Mouse (Mus musculus) thymus, postnatal 36 days (tissue): ENCODE measurements around the gene Cep104.

Experiments used
- DNase-seq, 2 experiments: peaks; one replicate each; pipeline ENCODE4 v3.0.0; 2022; ENCODE audit warnings: mixed read lengths in 2 of 2

The Cep104 gene

DNA sequence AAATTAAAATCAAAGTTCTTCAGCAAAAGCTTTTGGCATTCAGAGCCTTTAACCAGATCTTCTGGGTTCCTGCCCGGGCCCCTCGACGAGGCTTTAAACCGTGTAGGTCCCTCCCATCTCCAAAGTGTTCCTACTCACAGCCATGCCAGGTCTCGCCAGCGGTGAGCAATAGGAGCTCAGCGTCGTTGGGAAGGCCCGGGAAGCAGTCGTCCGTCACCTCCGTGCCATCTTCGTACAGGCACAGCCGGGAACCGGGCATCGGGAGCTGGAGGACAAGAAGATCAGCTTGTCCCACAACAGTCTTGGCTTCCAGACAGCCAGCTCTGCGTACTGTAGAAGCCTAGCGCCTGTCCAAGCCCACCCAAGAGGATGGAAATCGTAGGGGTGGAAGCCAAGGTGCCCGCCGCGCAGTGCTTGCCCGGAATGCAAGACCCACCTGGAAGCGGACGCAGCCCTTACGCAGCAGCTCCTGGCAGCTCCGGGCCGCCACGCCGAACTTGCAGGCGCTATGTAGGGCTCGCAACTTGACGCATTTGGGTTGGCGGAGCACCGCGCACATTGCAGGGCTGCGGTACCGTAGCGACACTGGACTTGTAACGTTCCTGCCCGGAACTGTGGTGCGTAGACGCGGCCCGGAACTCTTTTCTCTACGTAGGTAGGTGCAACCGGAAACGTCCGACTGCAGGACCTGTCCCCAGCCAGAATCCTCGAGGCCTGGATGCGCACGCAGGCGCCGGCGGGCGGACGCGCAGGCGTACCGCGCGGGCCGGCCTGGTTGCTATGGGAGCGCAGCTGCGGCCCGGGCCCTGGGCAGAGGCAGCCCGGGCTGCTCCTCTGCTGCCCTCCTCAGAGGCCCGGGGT is at the start of gene Cep104, which contains the start of gene Dffb:
Gene Cep104, plus strand, starts transcription at position 764 of the 861 bp plus-strand sequence.
Gene Dffb, minus strand, starts transcription at position 696 of the 861 bp plus-strand sequence.
- peak; percentile 89 to 90 for DNase-seq

DNA sequence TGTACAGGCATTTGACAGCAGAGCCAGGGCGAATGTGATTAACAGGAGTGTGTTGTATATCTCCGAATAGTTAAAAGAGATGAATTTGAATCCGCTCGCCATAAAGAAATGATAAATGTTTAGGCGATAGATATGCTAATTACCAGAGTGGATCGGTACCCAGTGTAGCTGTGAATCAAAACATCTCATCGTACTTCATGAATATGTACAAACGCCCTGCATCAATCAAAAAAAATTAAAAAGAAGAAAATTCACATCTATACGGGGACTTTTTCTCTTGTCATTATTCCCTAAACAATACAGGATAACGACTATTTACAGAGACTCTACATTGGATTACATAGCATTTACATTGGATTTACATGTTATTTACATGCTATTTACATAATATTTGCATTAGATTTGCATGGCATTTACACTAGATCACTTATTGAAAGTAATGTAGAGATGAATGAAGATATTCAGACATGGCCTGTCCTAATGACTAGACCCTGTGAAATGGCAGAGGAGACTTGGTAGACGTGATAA is 46.2 kb upstream of the Cep104 start:
- DNase-seq: no peak

- no peak for DNase-seq
Measured at GRCm38 (mm10) chr4:153929425-153929824, 45.6 kb upstream of the Cep104 start.

GRCm38 (mm10) chr4:153929921-153930320 is 45.1 kb upstream of the Cep104 start:
- no peak for DNase-seq

- peak in 1 of 2 experiments; percentile 11 for DNase-seq
Measured at GRCm38 (mm10) chr4:153943243-153943642, 31.8 kb upstream of the Cep104 start.

GRCm38 (mm10) chr4:153944261-153944660 is 30.7 kb upstream of the Cep104 start:
- no peak for DNase-seq

DNA sequence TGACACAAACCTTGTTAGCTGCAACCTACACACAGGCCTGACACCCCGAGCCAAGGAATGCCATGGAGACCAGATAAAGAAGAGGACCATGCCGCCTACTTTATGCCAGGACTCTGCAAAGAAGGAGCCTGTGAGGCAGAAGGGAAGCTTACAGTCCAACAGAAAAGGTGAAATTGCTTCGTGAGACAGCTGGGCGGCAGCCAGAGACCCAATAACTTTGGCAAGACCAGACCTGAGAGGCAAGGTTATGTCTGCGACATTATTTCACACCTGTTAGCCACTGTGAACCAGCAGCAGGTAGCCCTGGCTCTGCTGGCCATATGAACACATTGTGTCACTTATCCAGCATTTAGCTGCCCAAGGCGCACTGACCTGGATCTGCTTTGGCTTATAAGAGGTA is 29.3 kb upstream of the Cep104 start:
- DNase-seq: no peak

DNA sequence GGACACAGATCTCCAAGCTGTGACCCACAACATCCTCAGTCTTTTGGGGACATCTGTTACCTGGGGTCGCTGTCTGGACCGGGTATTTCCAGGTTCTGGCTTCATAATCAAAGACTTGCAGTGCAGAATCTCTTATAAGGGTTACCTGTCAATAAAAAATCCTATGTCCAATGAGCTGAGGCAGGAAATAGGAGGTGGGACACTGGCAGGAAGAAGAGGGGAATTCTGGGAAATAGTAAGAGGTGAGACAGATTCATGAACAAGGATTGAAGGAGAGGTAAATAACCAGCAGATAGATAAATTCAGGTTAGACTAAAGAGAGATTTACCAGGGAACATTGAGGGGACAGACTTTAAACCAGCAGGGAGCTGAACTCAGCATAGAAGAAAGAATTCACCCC is 24.6 kb upstream of the Cep104 start:
- no peak for DNase-seq

GRCm38 (mm10) chr4:153951150-153951549 is 23.8 kb upstream of the Cep104 start:
- DNase-seq: no peak

DNA sequence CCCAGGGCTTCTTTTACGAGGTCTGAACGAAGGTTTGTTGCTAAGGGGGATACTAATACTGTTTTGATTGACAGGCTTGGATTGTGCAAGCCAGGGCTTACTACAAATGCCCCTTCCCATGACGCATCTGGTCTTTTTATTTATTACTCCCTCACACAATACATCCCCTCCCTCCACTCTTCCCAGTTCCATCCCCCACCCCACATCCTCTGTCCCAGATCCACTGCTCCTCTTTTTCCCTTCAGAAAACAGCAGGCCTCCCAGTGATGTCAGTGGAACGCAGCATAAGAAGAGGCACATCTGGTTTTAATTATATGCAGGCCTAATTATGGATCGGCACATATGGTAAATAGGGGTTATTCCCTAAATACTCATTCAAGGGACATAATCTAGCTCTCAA is 23.3 kb upstream of the Cep104 start:
- no peak for DNase-seq

- no peak for DNase-seq
Measured at GRCm38 (mm10) chr4:153955651-153956050, 19.3 kb upstream of the Cep104 start.

DNA sequence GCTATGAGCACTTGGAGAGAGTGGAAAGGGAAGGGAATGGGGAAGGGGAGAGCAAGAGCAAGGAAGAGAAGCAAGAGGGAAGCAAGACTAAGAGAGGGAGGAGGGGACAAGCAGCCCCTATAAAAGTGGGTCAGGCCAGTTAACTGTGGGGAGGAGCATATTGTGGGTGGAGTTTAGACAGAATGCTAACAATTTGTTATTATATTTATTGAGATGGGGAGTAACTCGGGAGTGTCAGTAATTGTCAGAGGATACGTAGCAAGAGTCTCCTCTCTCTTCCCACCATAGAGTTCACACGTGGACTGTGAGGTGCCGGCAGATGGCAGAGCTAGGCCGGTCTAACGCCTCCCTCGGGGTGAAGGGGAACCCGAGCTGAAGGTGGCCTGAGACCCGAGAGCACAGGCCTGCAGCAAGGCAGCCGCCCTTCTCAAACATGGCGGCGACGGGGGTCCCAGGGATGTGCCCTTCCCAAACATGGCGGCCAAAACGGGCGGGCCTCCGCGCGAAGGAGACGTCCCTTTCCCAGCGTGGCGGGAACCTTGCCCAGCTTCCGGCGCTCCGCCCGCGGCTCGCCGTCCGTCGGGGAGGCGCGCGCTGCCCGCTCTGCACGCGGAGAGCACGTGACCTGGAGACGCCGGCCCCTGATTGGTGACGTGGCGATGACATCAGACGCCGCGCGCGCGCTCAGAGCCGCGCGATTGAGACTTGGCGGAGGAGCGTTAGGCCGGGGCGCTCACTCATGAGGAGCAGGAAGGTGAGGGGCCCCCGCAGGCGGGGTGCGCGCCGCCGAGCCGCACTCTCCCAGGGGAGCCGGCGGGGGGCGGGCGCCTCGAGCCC is 18.2 kb upstream of the Cep104 start, which contains the start of gene A430005L14Rik:
Gene A430005L14Rik, plus strand, starts transcription at position 669 of the 837 bp plus-strand sequence.
- peak; percentile 95 to 98 for DNase-seq

- peak; percentile 16 to 36 for DNase-seq
Measured at GRCm38 (mm10) chr4:153957444-153958250, 17.3 kb upstream of the Cep104 start.

DNA sequence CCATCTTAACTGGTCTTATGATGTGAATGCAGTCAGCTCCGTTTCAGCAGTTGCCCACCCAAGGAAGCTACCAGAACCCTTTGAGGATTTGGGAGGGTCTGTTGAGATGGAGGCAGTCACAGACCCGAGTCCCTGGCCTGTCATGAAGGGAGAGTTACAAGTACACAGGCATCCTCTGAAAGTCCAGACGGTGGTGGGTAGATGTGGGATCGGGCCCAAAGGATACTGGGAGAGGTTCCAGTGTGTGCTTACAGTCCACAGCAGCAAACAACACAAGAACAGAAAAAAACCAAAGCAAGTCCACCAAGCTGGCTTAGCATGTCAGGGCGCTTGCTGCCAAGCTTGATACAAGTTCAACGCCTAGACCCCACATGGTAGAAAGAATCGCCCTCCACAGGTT is 12.4 kb upstream of the Cep104 start:
- DNase-seq: no peak

DNA sequence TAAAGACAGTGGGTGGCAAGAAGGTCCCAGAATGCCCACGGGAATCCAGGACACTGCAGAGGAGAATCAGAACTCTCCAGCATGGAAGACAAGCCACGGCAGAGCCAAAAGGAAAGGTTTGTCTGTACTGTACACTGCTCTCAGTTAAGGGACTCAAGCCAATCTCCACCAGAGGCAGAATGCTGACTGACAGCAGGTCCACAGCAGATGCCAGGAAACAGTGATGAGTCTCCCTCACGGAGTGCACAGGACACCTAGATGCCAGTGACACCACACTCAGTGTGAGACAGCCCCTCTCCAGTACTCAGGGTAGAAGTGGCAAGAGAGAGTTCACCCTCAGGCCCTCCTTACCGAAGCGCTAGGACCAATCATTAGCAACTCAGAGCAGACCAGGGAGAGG is 8.3 kb upstream of the Cep104 start:
- no peak for DNase-seq

GRCm38 (mm10) chr4:153967556-153967955 is 7.4 kb upstream of the Cep104 start:
- DNase-seq: no peak

- no peak for DNase-seq
Measured at GRCm38 (mm10) chr4:153968063-153968462, 6.9 kb upstream of the Cep104 start.

GRCm38 (mm10) chr4:153975292-153975662 is 283 bp downstream of the Cep104 start:
- no peak for DNase-seq

GRCm38 (mm10) chr4:153975768-153976167 is 774 bp downstream of the Cep104 start:
- DNase-seq: no peak

DNA sequence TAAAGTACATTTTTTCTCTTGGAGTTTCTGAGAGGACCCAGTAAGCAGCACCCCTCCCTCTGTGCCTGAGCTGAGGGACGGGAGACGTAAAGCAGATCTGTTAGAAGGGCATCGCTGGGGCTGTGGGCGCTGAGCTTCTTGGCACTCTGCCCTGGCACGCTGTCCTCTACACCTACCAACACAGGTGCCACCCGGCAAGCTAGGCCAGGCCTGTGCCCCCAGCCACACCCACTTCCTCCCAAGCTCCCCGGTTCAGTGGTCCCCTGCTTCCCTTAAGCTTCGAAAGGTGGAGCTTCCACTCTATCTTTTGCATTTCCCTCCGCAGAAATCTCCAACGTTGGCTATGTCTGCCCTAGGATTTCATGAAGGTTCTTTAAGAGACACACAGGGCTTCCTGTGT is 4.2 kb downstream of the Cep104 start:
- no peak for DNase-seq

DNA sequence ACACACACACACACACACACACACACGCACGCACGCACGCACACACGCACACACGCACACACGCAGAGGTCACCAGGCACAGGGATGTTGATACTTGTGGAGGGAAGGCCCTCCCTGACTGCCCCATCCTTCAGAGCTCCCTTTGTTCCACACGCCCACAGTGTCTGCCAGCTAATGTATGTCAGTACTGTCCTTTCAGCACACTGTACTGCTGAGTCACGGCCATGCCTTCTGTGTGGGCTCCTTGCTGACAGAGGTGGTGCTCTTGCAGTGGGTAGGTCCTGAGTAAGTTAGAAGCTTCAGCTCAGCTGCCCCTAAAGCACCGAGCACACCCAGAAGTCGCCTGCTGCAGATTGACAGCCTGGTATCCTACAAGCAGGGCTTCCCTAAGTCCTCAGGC is 5.5 kb downstream of the Cep104 start:
- DNase-seq: no peak

DNA sequence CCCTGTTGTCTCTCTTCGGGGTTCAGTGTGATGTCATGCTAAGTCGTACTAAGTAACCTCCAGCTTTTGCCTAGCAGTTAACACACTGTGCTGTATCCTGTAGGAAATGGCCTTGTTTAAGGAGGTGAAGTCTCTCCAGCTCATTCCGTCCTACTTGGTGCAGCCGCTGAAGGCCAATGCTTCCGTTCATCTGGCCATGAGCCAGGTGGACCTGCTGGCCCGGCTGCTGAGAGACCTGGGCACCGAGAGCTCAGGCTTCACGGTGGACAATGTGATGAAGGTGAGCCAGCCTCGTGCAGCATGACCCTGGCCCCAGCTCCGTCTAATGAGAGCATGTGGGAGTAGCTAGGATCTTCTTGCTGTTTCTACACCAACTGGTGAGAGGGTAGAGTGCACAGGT is 17.7 kb downstream of the Cep104 start:
- DNase-seq: no peak

DNA sequence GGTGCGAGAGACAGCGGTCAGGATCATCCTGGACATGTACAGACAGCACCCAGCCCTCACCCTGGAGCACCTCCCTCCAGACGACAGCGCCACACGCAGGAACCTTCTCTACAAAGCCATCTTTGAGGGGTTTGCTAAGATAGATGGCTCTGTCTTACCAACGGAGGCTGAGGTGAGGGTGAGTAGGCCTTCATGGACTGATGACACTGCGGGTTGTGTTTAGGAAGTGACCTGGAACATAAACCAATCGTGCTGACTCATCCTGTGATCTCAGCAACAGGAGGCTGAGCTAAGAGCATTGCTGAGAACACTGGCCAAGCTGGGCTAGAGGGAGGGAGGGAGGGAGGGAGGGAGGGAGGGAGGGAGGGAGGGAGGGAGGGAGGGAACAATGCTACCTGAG is 18.5 kb downstream of the Cep104 start:
- no peak for DNase-seq
